Mouse (Mus musculus) kidney, postnatal 0 days (tissue): ENCODE results near the gene Srgap3. TPM values are rescaled to one million over a fixed set of nuclear protein-coding genes. Genes with fewer than 3 reads are reported as not detected.
"Not testable (repeated sequence)": the region's sequence is repeated elsewhere in the genome, so short reads cannot be mapped to it uniquely, and the experiment has no call there.

ENCODE experiments used
- ATAC-seq: fragments of 200-750 bp; cut with Nextera tagmentation; replicated peaks from 2 replicates; pipeline ENCODE4 v1.8.0; 2017; ENCODE audit warnings: low read depth, moderate number of reproducible peaks, moderate TSS enrichment, moderate library complexity; ENCODE audit not compliant: low FRiP score
- DNase-seq: peaks from one replicate; pipeline ENCODE4 v3.0.0-alpha.2; 2016; ENCODE audit warnings: low spot score
- H3K27ac ChIP-seq: fragments of 300-500 bp; sonication (generic); 2 replicates; pipeline ENCODE4 v1.5.1; 2014; ENCODE audit warnings: mild to moderate bottlenecking
- H3K27me3 ChIP-seq: fragments of 300-500 bp; sonication (generic); 2 replicates; pipeline ENCODE4 v1.6.1; 2014; ENCODE audit warnings: low read length, mixed read lengths; ENCODE audit not compliant: insufficient read depth
- H3K36me3 ChIP-seq: fragments of 300-500 bp; sonication (generic); 2 replicates; pipeline ENCODE4 v1.6.1; 2014; ENCODE audit warnings: low read length, mixed read lengths; ENCODE audit not compliant: insufficient read depth
- H3K4me1 ChIP-seq: fragments of 300-500 bp; sonication (generic); replicated peaks from 2 replicates; pipeline ENCODE4 v1.6.1; 2014; ENCODE audit warnings: antibody characterized with exemption, low read length, mixed read lengths; ENCODE audit not compliant: insufficient read depth
- H3K4me2 ChIP-seq: fragments of 300-500 bp; sonication (generic); 2 replicates; pipeline ENCODE4 v1.6.1; 2014; ENCODE audit warnings: mild to moderate bottlenecking, low read length, moderate library complexity, mixed read lengths
- H3K4me3 ChIP-seq: fragments of 300-500 bp; sonication (generic); replicated peaks from 2 replicates; pipeline ENCODE4 v1.5.1; 2014; ENCODE audit warnings: low read depth, low read length
- H3K9ac ChIP-seq: fragments of 300-500 bp; sonication (generic); 2 replicates; pipeline ENCODE4 v1.6.1; 2014; ENCODE audit warnings: low read depth, low read length
- H3K9me3 ChIP-seq: fragments of 300-500 bp; sonication (generic); replicated peaks from 2 replicates; pipeline ENCODE4 v1.6.1; 2016; ENCODE audit warnings: low read length, inconsistent platforms, mixed read lengths
- CTCF ChIP-seq: IDR thresholded peaks from 2 replicates; pipeline ENCODE4 v1.5.1; 2016; ENCODE audit warnings: antibody characterized with exemption, low read depth, mild to moderate bottlenecking, moderate library complexity
- WGBS: fragments of 180-500 bp; shearing (Covaris S2); extraction: QIAGEN DNeasy Blood & Tissue Kit; methylation state at CpG from one replicate; pipeline ENCODE4 v1.1.7; 2014; 5-methylcytosine and 5-hydroxymethylcytosine counted together
- polyA plus RNA-seq: library from polyadenylated mRNA; unstranded; fragments of >200 nt; fragmentation: Nextera tagmentation; extraction: Ambion mirVana; gene quantifications from 2 replicates; pipeline ENCODE4 v1.2.1, GENCODE M21; 2015

Gene Srgap3
- polyA plus RNA-seq, 1 experiment from 2014 or later = 2.1 TPM

- Histone ChIP-seq H3K9me3 (no peaks in the 10 kb centered on the region), H3K27ac (no peak overlapping the region), H3K4me1 (no peaks in the 10 kb centered on the region), H3K4me3 (peak overlapping the region; percentile 13; the same call in 1 of the 2 replicates), H3K4me2 (peak overlapping the region; percentile 40), H3K36me3 (no peaks in the 10 kb centered on the region), H3K27me3 (no peaks in the 10 kb centered on the region), H3K9ac (no peak overlapping the region)
- TF ChIP-seq CTCF = no peak
- peak; percentile 90 for ATAC-seq
- 2% methylated on average over 16 of the region's 17 CpGs for WGBS
- DNase-seq = peak; percentile 93
These were observed 218.2 kb downstream of the Srgap3 start for GRCm38 (mm10) chr6:112728760-112729422.

- no peaks in the 10 kb centered on the region for H3K4me1 ChIP-seq
- ATAC-seq = no peak
- no peak overlapping the region for H3K9ac ChIP-seq
- WGBS = 91% methylated on average over 4 of the region's 4 CpGs
- no peak overlapping the region for H3K4me3 ChIP-seq
- no peaks in the 10 kb centered on the region for H3K9me3 ChIP-seq
- DNase-seq = no peak
- no peak for TF ChIP-seq CTCF
- H3K36me3 ChIP-seq = no peaks in the 10 kb centered on the region
- no peaks in the 10 kb centered on the region for H3K27me3 ChIP-seq
- no peak overlapping the region for H3K4me2 ChIP-seq
- H3K27ac ChIP-seq = no peak overlapping the region
These were observed 221.6 kb downstream of the Srgap3 start for GRCm38 (mm10) chr6:112725468-112725867.

DNA sequence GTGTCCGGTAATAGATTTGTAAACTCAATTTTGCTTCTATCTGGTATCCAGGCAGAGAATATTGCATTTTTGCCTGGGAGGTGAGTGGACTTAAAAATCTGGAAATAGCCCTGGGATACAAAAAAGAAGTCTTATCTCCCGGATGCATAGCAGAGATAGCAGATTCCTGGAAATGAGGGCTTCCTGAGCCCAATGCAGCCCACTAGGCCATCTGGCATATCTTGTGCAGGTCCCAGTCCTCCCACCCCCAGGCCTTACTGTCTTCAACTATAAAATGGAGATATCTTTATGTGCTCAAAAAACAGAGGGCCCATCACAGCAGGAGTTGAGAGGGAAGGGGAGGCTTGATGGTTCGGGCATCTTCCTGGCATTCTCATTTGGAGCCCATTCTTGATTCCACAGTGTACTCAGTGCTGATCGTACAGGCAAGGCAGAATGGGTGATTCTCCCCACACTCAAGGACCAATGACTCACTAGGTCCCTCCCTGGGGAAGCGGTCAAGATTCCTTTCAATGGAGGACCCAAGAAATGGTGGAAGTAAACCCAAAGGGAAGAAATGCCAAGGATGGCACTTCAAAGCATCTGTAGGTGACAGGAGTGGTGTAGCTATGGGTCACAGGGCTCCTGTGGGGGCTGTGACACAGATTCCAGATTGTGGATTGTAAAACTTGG, 226.5 kb downstream of the Srgap3 start:
- ATAC-seq (no peak), DNase-seq (no peak)
- no peak overlapping the region for H3K9ac ChIP-seq
- no peaks in the 10 kb centered on the region for H3K27me3 ChIP-seq
- H3K4me2 ChIP-seq = no peak overlapping the region
- H3K27ac ChIP-seq = no peak overlapping the region
- H3K4me3 ChIP-seq = no peak overlapping the region
- no peak for TF ChIP-seq CTCF
- H3K9me3 ChIP-seq = no peaks in the 10 kb centered on the region
- H3K4me1 ChIP-seq = no peaks in the 10 kb centered on the region
- no peaks in the 10 kb centered on the region for H3K36me3 ChIP-seq
- WGBS = 83% methylated on average over 5 of the region's 5 CpGs

DNA sequence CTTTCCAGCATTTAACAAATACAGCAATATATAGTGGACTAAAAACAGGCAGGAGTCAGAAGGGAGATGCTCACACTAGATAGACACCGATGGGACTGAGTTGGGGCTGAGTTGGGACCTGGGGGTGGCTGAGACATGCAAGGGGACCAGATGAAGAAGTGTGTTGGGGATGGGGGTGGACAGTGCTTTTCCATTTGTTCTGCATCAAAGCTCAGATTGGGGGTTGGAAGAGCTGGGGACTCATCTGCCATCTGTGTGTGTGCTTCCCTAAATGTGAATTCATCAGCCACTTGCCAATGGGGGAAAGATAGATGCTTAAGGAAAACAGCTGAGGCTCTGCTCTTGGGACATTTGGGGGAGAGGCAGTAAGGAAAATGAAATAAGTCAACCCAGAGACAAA, 227.1 kb downstream of the Srgap3 start:
- H3K4me2 ChIP-seq = no peak overlapping the region
- no peaks in the 10 kb centered on the region for H3K4me1 ChIP-seq
- no peaks in the 10 kb centered on the region for H3K27me3 ChIP-seq
- H3K9me3 ChIP-seq = no peaks in the 10 kb centered on the region
- DNase-seq (no peak), ATAC-seq (no peak)
- WGBS = 90% methylated on average over 1 of the region's 1 CpGs
- TF ChIP-seq CTCF = no peak
- no peak overlapping the region for H3K27ac ChIP-seq
- H3K4me3 ChIP-seq = no peak overlapping the region
- no peaks in the 10 kb centered on the region for H3K36me3 ChIP-seq
- H3K9ac ChIP-seq = no peak overlapping the region

DNA sequence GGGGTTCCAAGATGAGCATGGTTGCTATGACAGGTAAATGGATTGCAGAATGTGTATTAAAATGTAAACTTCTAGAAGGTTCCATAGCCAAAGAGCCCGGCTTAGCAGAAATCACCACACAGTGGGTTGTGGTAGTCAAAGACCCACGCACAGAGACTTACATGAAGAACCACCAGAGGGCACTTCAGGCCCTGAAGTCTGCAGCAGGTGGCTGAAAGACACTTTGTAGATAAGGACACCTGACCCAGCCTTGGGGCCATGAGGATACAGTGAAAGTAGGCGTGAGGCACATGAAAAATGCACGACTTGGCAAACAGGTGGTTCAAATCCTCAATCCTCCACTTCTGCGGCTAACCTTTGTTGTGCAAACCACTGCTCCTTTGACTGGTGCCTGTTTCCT, 229.9 kb downstream of the Srgap3 start:
- Histone ChIP-seq H3K9ac (no peak overlapping the region), H3K36me3 (no peaks in the 10 kb centered on the region), H3K27ac (no peak overlapping the region), H3K4me3 (no peak overlapping the region), H3K4me2 (no peak overlapping the region), H3K4me1 (no peaks in the 10 kb centered on the region), H3K9me3 (no peaks in the 10 kb centered on the region), H3K27me3 (no peaks in the 10 kb centered on the region)
- DNase-seq (peak; percentile 54), ATAC-seq (no peak)
- WGBS = 52% methylated on average over 5 of the region's 5 CpGs
- peak; percentile 69 for TF ChIP-seq CTCF

DNA sequence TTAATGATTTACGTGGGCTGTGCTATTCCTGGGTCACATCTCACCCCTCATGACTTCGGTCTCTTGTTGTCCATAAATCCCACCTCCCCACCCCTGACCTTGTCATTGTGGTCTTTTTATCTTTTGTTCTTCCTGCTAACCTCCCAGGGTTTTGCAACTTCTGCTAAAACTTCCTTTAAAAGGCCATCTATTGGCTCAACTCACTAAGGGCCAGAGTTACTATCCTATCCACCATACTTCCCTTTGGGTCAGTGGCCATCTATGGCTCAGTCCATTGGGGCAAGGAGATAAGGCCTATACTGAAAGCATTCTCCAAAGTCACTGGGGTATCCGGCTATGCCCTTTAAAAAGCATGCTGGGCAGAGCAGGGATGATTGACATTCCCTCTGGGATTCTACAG, 233.1 kb downstream of the Srgap3 start:
- no peak for TF ChIP-seq CTCF
- WGBS = 71% methylated on average over 3 of the region's 3 CpGs
- Histone ChIP-seq H3K4me2 (no peak overlapping the region), H3K4me1 (no peaks in the 10 kb centered on the region), H3K9ac (no peak overlapping the region), H3K4me3 (no peak overlapping the region), H3K36me3 (no peaks in the 10 kb centered on the region), H3K9me3 (no peaks in the 10 kb centered on the region), H3K27ac (no peak overlapping the region), H3K27me3 (no peaks in the 10 kb centered on the region)
- no peak for ATAC-seq
- DNase-seq = no peak

DNA sequence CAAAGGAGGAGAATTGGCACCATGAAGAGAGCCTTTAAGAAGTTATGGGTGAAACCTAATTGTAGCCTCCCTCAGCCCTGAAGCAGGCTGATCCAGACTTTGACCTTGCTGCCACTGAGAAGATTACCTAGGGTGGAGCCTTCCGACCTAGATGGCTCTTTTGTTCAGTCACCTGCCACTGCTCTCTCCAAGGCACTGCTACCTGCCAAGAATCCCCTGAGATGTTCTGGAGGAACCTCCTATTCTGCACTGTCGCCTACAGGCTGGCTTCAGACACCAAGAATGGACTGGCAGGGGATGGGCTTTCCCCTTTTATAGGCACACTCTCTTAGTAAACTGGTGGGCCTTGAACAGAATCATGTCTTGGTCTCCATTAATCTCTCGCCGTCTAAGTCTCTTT, 244.8 kb downstream of the Srgap3 start:
- not testable (repeated sequence) for H3K27ac ChIP-seq, H3K4me2 ChIP-seq, H3K9me3 ChIP-seq, H3K27me3 ChIP-seq, H3K4me3 ChIP-seq, H3K36me3 ChIP-seq, ATAC-seq, H3K4me1 ChIP-seq, DNase-seq, H3K9ac ChIP-seq
- 87% methylated on average over 4 of the region's 4 CpGs for WGBS
